Mouse (Mus musculus) heart, adult 2 months (tissue): ENCODE measurements around the gene Ppfibp2. TPM values are rescaled to one million over a fixed set of nuclear protein-coding genes. Genes with fewer than 3 reads are reported as not detected.

Experiments used
- DNase-seq, 2 experiments: peaks; one replicate each; pipeline ENCODE4 v3.0.0; 2021
- H3K27ac ChIP-seq: fragments of 200-600 bp; 2 replicates; pipeline ENCODE4 v1.8.1; 2022
- H3K27me3 ChIP-seq: fragments of 200-500 bp; 2 replicates; pipeline ENCODE4 v1.6.1; 2012; ENCODE audit warnings: mild to moderate bottlenecking, low read length, inconsistent platforms, mixed read lengths; ENCODE audit not compliant: control insufficient read depth, insufficient read depth
- H3K36me3 ChIP-seq: fragments of 200-500 bp; 2 replicates; pipeline ENCODE4 v1.6.1; 2012; ENCODE audit warnings: low read length, inconsistent platforms; ENCODE audit not compliant: control insufficient read depth, insufficient read depth
- H3K4me1 ChIP-seq: fragments of 200-500 bp; 2 replicates; pipeline ENCODE4 v1.6.1; 2011; ENCODE audit warnings: low read length; ENCODE audit not compliant: control insufficient read depth, insufficient read depth
- H3K4me3 ChIP-seq: fragments of 200-600 bp; 2 replicates; pipeline ENCODE4 v1.8.1; 2022
- H3K79me2 ChIP-seq: fragments of 200-500 bp; replicated peaks from 2 replicates; pipeline ENCODE4 v1.6.1; 2012; ENCODE audit warnings: mild to moderate bottlenecking, inconsistent platforms, low read length, moderate library complexity, mixed read lengths; ENCODE audit not compliant: control insufficient read depth, insufficient read depth
- H3K9ac ChIP-seq: fragments of 200-500 bp; 2 replicates; pipeline ENCODE4 v1.6.1; 2012; ENCODE audit warnings: low read depth, mild to moderate bottlenecking, control low read depth, inconsistent platforms, low read length, mixed read lengths
- CTCF ChIP-seq: fragments of 200-600 bp; IDR thresholded peaks from 2 replicates; pipeline ENCODE4 v1.8.1; 2022; ENCODE audit warnings: antibody characterized with exemption, mild to moderate bottlenecking, moderate library complexity
- EP300 ChIP-seq: fragments of 200-500 bp; IDR thresholded peaks from 2 replicates; pipeline ENCODE4 v1.6.1; 2011; ENCODE audit warnings: low read depth, low read length, control low read depth; ENCODE audit not compliant: insufficient read depth
- POLR2A ChIP-seq: fragments of 200-500 bp; IDR thresholded peaks from 2 replicates; pipeline ENCODE4 v1.6.1; 2011; ENCODE audit warnings: mild to moderate bottlenecking, low read depth, low read length, control low read depth; ENCODE audit not compliant: insufficient read depth
- WGBS: fragments of 180-500 bp; shearing (Covaris S2); methylation state at CpG from one replicate; pipeline ENCODE4 v1.1.7; 2018; 5-methylcytosine and 5-hydroxymethylcytosine counted together
- intact Hi-C: fragments of 180-260 bp; cut with DNase I; formaldehyde crosslinking; loops from one replicate; pipeline ENCODE4 v1.15.1; 2025
- polyA plus RNA-seq: library from polyadenylated mRNA; depleted of rRNA; stranded (reverse); fragments of >200 nt; gene quantifications from 2 replicates; pipeline ENCODE4 v1.2.3, GENCODE M21; 2012
- total RNA-seq, 2 experiments: library from RNA; stranded (reverse); gene quantifications; 2 replicates each; pipeline ENCODE4 v1.2.3; 2021

Gene Ppfibp2
- total and polyA plus RNA-seq, 3 experiments, result 17.4 to 20.1 (median 19.9) TPM

- peak; percentile 43 for TF ChIP-seq CTCF
- TF ChIP-seq POLR2A, result no peak
- Histone ChIP-seq H3K27ac (no peak overlapping the region), H3K9ac (no peak overlapping the region), H3K79me2 (no peaks in the 10 kb centered on the region), H3K4me1 (no peaks in the 10 kb centered on the region), H3K36me3 (no peaks in the 10 kb centered on the region), H3K4me3 (no peak overlapping the region), H3K27me3 (no peaks in the 10 kb centered on the region)
- 26% methylated on average over 2 of the region's 2 CpGs for WGBS
- no peak for DNase-seq
- intact Hi-C loops, result no loop called here
These were observed 143.7 kb downstream of the Ppfibp2 start for GRCm38 (mm10) chr7:107738726-107739125.

DNA sequence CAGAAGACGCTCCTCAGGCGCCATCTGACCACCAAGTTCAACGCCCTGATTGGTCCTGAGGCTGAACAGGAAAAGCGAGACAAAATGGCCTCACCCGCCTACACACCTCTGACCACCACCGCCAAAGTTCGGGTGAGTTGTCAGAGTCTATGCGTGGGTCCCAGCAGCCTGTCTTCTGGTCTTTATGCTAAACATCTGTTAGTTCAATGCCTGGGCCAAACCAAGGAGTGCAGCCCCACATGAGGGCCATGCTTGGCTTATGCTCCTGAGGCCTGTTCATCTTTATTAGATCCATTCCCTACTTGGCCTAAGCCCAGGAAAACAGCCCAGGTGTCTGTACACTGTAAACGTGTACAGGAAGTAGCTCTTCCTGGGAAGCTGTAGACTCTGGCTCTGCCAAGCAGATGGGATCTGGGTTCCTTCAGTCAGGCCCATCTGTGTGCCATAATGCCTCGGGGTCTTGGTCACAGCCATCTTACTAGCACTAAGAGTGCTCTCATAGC, 148.0 kb downstream of the Ppfibp2 start:
- no peak for DNase-seq
- 80% methylated on average over 10 of the region's 10 CpGs for WGBS
- H3K27me3 ChIP-seq, result no peaks in the 10 kb centered on the region
- H3K36me3 ChIP-seq, result no peaks in the 10 kb centered on the region
- H3K4me1 ChIP-seq, result no peaks in the 10 kb centered on the region
- H3K27ac ChIP-seq, result no peak overlapping the region
- H3K4me3 ChIP-seq, result no peak overlapping the region
- TF ChIP-seq CTCF (no peak), EP300 (no peak), POLR2A (no peak)
- no peak overlapping the region for H3K9ac ChIP-seq
- no peaks in the 10 kb centered on the region for H3K79me2 ChIP-seq
- intact Hi-C loops, result loop anchor here (10.0 kb wide), 1 partner anchor 148 kb away; the partner anchor contains the start of gene Ppfibp2

DNA sequence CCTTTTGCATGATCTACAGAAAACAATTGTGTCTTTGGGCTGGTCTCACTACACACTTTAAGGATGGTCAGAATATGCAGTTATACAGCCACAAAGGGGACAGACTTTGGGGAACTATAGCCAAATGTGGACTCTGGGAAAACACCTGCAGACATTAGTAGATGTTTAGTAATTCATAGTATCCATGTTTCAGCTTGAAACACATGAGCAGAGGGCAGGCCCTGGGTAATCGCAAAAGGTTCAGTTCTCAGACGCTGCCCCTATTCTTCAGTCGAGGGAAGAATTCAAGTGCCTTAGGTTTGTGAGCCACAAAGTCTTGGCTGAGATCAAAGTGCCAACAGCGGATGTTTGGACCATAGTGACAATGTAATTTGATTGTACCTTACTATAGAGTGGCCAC, 149.4 kb downstream of the Ppfibp2 start:
- H3K27me3 ChIP-seq, result no peaks in the 10 kb centered on the region
- no peak overlapping the region for H3K9ac ChIP-seq
- DNase-seq, result no peak
- intact Hi-C loops, result loop anchor here (10.0 kb wide), 1 partner anchor 150 kb away; the partner anchor contains the start of gene Ppfibp2
- H3K27ac ChIP-seq, result no peak overlapping the region
- no peaks in the 10 kb centered on the region for H3K4me1 ChIP-seq
- no peaks in the 10 kb centered on the region for H3K79me2 ChIP-seq
- H3K36me3 ChIP-seq, result no peaks in the 10 kb centered on the region
- no peak overlapping the region for H3K4me3 ChIP-seq
- 85% methylated on average over 4 of the region's 4 CpGs for WGBS
- TF ChIP-seq CTCF, result no peak
- TF ChIP-seq EP300, result no peak
- TF ChIP-seq POLR2A, result no peak

DNA sequence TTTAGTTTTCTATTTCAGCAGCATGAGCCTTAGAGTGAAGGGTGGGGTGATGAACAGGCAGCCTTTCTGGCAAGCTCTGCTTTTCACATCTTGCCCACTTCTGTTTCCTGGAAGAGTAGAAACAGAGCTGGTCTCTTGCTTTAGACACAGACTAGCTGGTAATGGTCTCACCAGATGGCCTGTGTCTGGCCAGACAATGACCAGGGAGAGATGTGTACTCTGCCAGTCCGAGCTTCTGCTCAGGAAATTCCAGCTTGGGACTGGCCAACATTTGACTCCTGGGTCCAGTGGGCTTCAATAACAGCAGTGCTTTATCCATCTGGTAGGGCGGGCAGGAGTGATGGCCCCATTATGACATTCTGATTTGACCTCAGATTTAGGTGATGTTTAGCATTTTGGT, 150.1 kb downstream of the Ppfibp2 start:
- Histone ChIP-seq H3K79me2 (no peaks in the 10 kb centered on the region), H3K27ac (no peak overlapping the region), H3K4me1 (no peaks in the 10 kb centered on the region), H3K36me3 (no peaks in the 10 kb centered on the region), H3K9ac (no peak overlapping the region), H3K4me3 (no peak overlapping the region), H3K27me3 (no peaks in the 10 kb centered on the region)
- intact Hi-C loops, result loop anchor here (10.0 kb wide), 1 partner anchor 150 kb away; the partner anchor contains the start of gene Ppfibp2
- TF ChIP-seq POLR2A, result no peak
- no peak for TF ChIP-seq CTCF
- no peak for TF ChIP-seq EP300
- WGBS, result 55% methylated on average over 2 of the region's 2 CpGs
- DNase-seq, result no peak

- no peak overlapping the region for H3K27ac ChIP-seq
- TF ChIP-seq POLR2A (no peak), EP300 (no peak), CTCF (no peak)
- WGBS, result 82% methylated on average over 8 of the region's 8 CpGs
- no peaks in the 10 kb centered on the region for H3K36me3 ChIP-seq
- no peak for DNase-seq
- intact Hi-C loops, result loop anchor here (10.0 kb wide), 1 partner anchor 151 kb away; the partner anchor contains the start of gene Ppfibp2
- H3K79me2 ChIP-seq, result no peaks in the 10 kb centered on the region
- H3K4me3 ChIP-seq, result no peak overlapping the region
- no peaks in the 10 kb centered on the region for H3K27me3 ChIP-seq
- no peaks in the 10 kb centered on the region for H3K4me1 ChIP-seq
- H3K9ac ChIP-seq, result no peak overlapping the region
These were observed 151.0 kb downstream of the Ppfibp2 start for GRCm38 (mm10) chr7:107746036-107746435.

- DNase-seq, result no peak
- H3K36me3 ChIP-seq, result no peaks in the 10 kb centered on the region
- no peaks in the 10 kb centered on the region for H3K4me1 ChIP-seq
- H3K27me3 ChIP-seq, result no peaks in the 10 kb centered on the region
- no peak overlapping the region for H3K4me3 ChIP-seq
- H3K79me2 ChIP-seq, result no peaks in the 10 kb centered on the region
- no peak overlapping the region for H3K9ac ChIP-seq
- TF ChIP-seq CTCF (no peak), POLR2A (no peak), EP300 (no peak)
- no peak overlapping the region for H3K27ac ChIP-seq
- intact Hi-C loops, result loop anchor here (10.0 kb wide), 1 partner anchor 153 kb away; the partner anchor contains the start of gene Ppfibp2
- WGBS, result 80% methylated on average over 9 of the region's 9 CpGs
These were observed 152.5 kb downstream of the Ppfibp2 start for GRCm38 (mm10) chr7:107747476-107747875.
